Mouse (Mus musculus) layer of hippocampus, adult 9-10 months (tissue): Measurements from ENCODE around the gene Tnfaip8l3.

Experiments
- DNase-seq: peaks from one replicate; pipeline ENCODE4 v3.0.0; 2022; ENCODE audit warnings: low spot score

Tnfaip8l3 gene

GRCm38 (mm10) chr9:53990921-53991320 is 77.3 kb downstream of the Tnfaip8l3 start:
- DNase-seq = no peak

GRCm38 (mm10) chr9:53986972-53987371 is 81.2 kb downstream of the Tnfaip8l3 start:
- no peak for DNase-seq

GRCm38 (mm10) chr9:53984868-53985267 is 83.3 kb downstream of the Tnfaip8l3 start:
- DNase-seq = no peak

- no peak for DNase-seq
These were observed 93.1 kb downstream of the Tnfaip8l3 start, which contains the start of gene Elmod1 for GRCm38 (mm10) chr9:53975122-53975518. Gene Elmod1, minus strand, starts transcription at chr9:53975301.

- DNase-seq = no peak
These were observed 93.7 kb downstream of the Tnfaip8l3 start for GRCm38 (mm10) chr9:53974328-53975121.

GRCm38 (mm10) chr9:53973929-53974327 is 94.3 kb downstream of the Tnfaip8l3 start:
- no peak for DNase-seq
